In genomic region chr7:91262998-91263397, GRCm38 (mm10) we compare ENCODE assay signal across 8 mouse cellular contexts.
A peak's percentile ranks its signal among the peaks of the same experiment; 100 is the strongest.
DNase-seq lines count a peak whose midpoint lies in the region; ATAC-seq lines count a peak whose summit lies in the region.

No protein-coding gene starts in this region.

- peak overlapping the region; percentile 35 for H3K4me3 ChIP-seq in limb, embryonic 12.5 days (replicated peaks)
- peak overlapping the region; percentile 38; the same call in 1 of the 2 replicates for H3K4me3 ChIP-seq in stomach, embryonic 15.5 days (replicated peaks)

- H3K9me3 ChIP-seq in limb, embryonic 12.5 days, result no peaks in the 10 kb centered on the region
- no peaks in the 10 kb centered on the region for H3K9me3 ChIP-seq in stomach, embryonic 15.5 days

- H3K27ac ChIP-seq in limb, embryonic 12.5 days, result no peak overlapping the region
- H3K27ac ChIP-seq in stomach, embryonic 15.5 days, result no peak overlapping the region

- DNase-seq in cerebellum, postnatal 4 days (ENCODE audit: low spot score in 2 of 2), result no peak
- peak; percentile 25 for DNase-seq in right cerebral cortex, adult 18-20 months
- DNase-seq in right cerebral cortex, postnatal 14 days, result no peak
- DNase-seq in thymus, postnatal 0 days (ENCODE audit: low spot score), result no peak
- DNase-seq in adrenal gland, adult 18-20 months (ENCODE audit: low spot score in 2 of 2), result no peak

- H3K4me2 ChIP-seq in limb, embryonic 12.5 days, result peak overlapping the region; percentile 72
- H3K4me2 ChIP-seq in stomach, embryonic 15.5 days, result peak overlapping the region; percentile 75

- WGBS in limb, embryonic 12.5 days, result 4% methylated on average over 9 of the region's 9 CpGs
- WGBS in stomach, embryonic 15.5 days, result 7% methylated on average over 9 of the region's 9 CpGs

- no peaks in the 10 kb centered on the region for H3K36me3 ChIP-seq in limb, embryonic 12.5 days
- H3K36me3 ChIP-seq in stomach, embryonic 15.5 days, result no peaks in the 10 kb centered on the region

- H3K4me1 ChIP-seq in limb, embryonic 12.5 days (replicated peaks), result peaks cover 13% of the 10 kb centered on the region; the same call in 1 of the 2 replicates
- peaks cover 3% of the 10 kb centered on the region; the same call in 1 of the 2 replicates for H3K4me1 ChIP-seq in stomach, embryonic 15.5 days

- ATAC-seq in cerebellum, adult (ENCODE audit: insufficient number of reproducible peaks, low FRiP score, low TSS enrichment), result peak; percentile 34; the same call in 1 of the 2 replicates
- no peak for ATAC-seq in limb, embryonic 12.5 days (ENCODE audit: insufficient number of reproducible peaks, insufficient read depth, low FRiP score, low TSS enrichment, low read depth)
- no peak for ATAC-seq in stomach, embryonic 15.5 days (ENCODE audit: insufficient read depth, low FRiP score, low read depth)

- H3K27me3 ChIP-seq in limb, embryonic 12.5 days, result peaks cover 25% of the 10 kb centered on the region
- H3K27me3 ChIP-seq in stomach, embryonic 15.5 days (replicated peaks), result peaks cover 8% of the 10 kb centered on the region; the same call in 1 of the 2 replicates

- H3K9ac ChIP-seq in limb, embryonic 12.5 days (replicated peaks), result no peak overlapping the region
- no peak overlapping the region for H3K9ac ChIP-seq in stomach, embryonic 15.5 days
